Mouse (Mus musculus) erythroblast, embryonic 14.5 days (primary cell): ENCODE measurements around the gene Krt13.

Experiments used
- GATA1 ChIP-seq: IDR thresholded peaks from 2 replicates; pipeline ENCODE4 v1.6.1; 2012; ENCODE audit warnings: low read length, inconsistent platforms, mixed read lengths
- TAL1 ChIP-seq: IDR thresholded peaks from 3 replicates; pipeline ENCODE4 v1.6.1; 2012; ENCODE audit warnings: low read length, inconsistent platforms, mixed read lengths

GRCm38 (mm10) chr11:100147566-100148353 is 26.4 kb upstream of the Krt13 start:
- TF ChIP-seq TAL1 (no peak), GATA1 (no peak)
